Mouse (Mus musculus) bone marrow macrophage, adult 2 months (primary cell): Measurements from ENCODE around the gene Rbm45. TPM values are rescaled to one million over a fixed set of nuclear protein-coding genes. Genes with fewer than 3 reads are reported as not detected.

Source experiments
- H3K27ac ChIP-seq: 2 replicates; pipeline ENCODE4 v1.5.1; 2012; ENCODE audit warnings: low read depth, low read length; ENCODE audit not compliant: insufficient read depth
- H3K4me1 ChIP-seq: 2 replicates; pipeline ENCODE4 v1.6.1; 2012; ENCODE audit warnings: low read length; ENCODE audit not compliant: control insufficient read depth, insufficient read depth
- H3K4me3 ChIP-seq: 2 replicates; pipeline ENCODE4 v1.5.1; 2012; ENCODE audit warnings: mild to moderate bottlenecking, low read length, moderate library complexity; ENCODE audit not compliant: insufficient read depth
- CTCF ChIP-seq: IDR thresholded peaks from 2 replicates; pipeline ENCODE4 v1.5.1; 2012; ENCODE audit warnings: low read depth, mild to moderate bottlenecking, low read length, moderate library complexity
- POLR2A ChIP-seq: IDR thresholded peaks from 2 replicates; pipeline ENCODE4 v1.6.1; 2012; ENCODE audit warnings: mild to moderate bottlenecking, low read depth, low read length, borderline replicate concordance
- polyA plus RNA-seq: library from polyadenylated mRNA; stranded (reverse); fragments of >200 nt; gene quantifications from 2 replicates; pipeline ENCODE4 v1.2.4, GENCODE M21; 2012; ENCODE audit not compliant: missing spikeins, insufficient read depth, insufficient read length

The Rbm45 gene
- polyA plus RNA-seq = 27.0 and 27.8 TPM in 2 replicates

DNA sequence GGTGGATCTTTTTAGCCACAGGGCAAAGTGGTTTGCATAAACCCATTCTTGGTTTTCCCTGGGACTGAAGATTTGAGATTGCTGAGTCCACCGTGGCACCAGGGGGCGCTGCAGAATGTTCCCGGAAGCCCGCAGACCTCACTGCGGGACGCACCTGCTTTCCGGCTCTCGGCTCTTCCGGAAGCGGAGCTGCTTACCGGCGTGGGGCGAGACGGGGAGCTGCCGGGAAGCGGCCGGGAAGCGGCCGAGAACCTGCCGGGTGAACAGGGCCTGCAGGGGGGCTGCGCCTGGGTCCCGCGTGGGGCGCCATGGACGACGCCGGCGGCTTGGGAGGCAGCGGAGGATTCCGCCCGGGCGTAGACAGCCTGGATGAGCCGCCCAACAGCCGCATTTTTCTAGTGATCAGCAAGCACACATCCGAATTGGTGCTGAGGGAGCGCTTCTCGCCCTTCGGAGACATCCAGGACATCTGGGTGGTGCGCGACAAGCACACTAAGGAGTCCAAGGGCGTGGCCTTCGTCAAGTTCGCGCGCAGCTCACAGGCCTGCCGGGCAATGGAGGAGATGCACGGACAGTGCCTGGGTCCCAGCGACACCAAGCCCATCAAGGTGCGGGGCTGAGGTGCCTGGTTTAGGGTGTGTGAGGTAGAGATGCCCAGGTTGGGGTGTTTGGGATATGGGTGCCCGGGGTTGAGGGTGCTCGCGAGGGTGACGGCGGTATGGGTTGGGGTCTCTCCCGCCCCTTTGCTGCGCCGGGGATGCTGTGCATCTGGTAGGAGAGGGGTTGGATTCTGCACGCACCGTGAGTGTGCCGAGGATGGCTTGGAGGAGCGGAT, at the start of gene Rbm45:
Gene Rbm45 (plus strand): TSS at position 164 of the 835 bp plus-strand sequence.
- H3K27ac ChIP-seq = peak within 1 kb of the TSS; percentile 8; the same call in 1 of the 2 replicates
- peak within 1 kb of the TSS; percentile 96 for H3K4me3 ChIP-seq

DNA sequence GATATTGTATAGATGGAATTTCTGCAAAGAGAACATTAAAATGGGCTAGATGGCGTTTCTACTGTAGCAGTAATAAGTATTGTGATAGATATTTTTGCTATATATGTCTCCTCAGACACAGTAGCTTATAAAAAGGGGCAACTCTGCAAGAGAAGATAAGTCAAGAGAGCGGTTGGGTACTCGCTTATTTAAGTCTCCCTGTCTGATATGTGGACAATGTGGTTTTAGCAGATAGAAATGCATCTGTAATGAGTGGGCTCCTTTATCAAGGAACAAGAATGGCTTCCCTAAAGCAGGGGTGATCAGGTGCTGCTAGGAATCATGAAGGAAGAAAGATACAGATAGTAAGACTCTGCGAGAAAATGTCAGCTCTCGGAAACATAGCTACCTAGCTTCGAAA, 49.4 kb upstream of the Rbm45 start:
- no peak overlapping the region for H3K27ac ChIP-seq

More for the DNA sequence above, at the start of gene Rbm45:
- TF ChIP-seq CTCF (peak; percentile 38), POLR2A (no peak)
- H3K4me1 ChIP-seq = peaks cover 17% of the 10 kb centered on the region

DNA sequence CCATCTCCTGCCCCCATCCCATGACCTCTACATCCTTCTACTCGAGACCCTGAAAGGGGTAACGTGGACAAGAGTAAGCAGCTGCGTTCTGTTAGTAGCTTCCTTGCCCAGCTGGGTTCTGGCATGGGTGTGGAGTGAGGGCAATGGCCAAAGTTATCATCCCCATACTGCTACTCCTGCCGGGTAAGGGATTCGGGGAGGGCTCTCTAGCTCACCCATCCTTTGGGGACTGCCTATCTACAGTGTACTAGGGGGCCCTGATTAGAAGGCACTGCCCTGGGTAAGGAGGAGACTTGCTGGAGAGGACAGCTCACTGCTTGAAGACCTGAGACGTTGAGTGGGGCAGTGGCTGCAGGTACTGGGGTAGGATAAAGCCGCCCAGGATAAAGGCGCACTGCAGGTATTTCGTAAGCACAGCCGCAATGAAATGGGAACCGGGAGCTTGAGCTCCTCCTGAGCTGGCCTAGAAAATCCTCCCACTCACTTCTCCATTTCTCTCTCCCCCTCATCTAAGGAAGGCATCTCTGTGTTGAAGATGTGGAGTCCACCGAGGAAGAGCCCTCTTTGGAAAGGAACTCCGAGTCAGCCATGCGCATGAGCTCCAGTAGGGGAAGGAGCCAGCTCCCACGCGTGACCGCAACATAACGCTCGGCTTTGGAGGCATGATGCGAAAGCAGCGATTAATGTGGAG, 46.5 kb upstream of the Rbm45 start:
- no peak for TF ChIP-seq CTCF
- TF ChIP-seq POLR2A = no peak
- no peak overlapping the region for H3K27ac ChIP-seq
- H3K4me3 ChIP-seq = no peak overlapping the region
- H3K4me1 ChIP-seq = no peaks in the 10 kb centered on the region

More for the DNA sequence above, 49.4 kb upstream of the Rbm45 start:
- no peaks in the 10 kb centered on the region for H3K4me1 ChIP-seq
- TF ChIP-seq CTCF = no peak
- no peak overlapping the region for H3K4me3 ChIP-seq

DNA sequence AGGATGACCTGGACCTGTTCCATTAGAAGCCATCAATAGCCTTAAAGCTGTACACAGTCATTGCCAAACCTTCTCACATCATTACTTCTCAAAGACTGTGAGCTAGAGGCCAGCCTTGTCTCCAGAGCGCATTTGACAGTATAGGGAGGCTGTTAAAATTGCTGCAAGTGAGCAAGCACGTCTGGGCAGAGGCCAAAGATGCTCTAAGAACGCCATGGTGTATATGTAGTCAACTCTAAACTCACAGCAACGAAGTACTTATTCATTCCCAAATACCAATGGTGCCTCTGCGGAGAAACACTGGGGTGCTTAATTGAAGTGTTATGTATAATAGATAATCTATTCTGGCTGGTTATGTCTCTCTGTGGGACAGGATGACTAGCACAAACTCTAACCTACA, 45.3 kb upstream of the Rbm45 start:
- no peaks in the 10 kb centered on the region for H3K4me1 ChIP-seq
- H3K27ac ChIP-seq = no peak overlapping the region
- no peak for TF ChIP-seq POLR2A
- no peak for TF ChIP-seq CTCF
- no peak overlapping the region for H3K4me3 ChIP-seq

DNA sequence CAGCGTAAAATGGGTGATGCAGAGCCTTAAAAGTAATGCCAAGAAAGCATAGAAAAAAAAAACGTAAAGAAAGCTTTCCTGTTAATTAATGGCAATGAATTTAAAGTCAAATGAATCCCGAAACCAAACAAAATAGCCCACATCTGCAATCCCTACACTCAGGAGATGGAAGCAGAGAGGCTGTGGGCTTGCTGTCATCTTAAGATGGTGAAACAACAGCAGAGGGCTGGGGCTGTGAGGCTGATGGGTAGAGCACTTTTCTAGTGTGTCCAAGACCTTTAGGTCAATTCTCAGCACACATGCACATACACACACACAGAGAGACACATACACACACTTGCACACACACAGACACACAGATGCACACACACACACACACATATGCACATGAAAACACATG, 43.6 kb upstream of the Rbm45 start:
- Histone ChIP-seq H3K4me3 (no peak overlapping the region), H3K27ac (no peak overlapping the region), H3K4me1 (no peaks in the 10 kb centered on the region)
- TF ChIP-seq CTCF (no peak), POLR2A (no peak)

DNA sequence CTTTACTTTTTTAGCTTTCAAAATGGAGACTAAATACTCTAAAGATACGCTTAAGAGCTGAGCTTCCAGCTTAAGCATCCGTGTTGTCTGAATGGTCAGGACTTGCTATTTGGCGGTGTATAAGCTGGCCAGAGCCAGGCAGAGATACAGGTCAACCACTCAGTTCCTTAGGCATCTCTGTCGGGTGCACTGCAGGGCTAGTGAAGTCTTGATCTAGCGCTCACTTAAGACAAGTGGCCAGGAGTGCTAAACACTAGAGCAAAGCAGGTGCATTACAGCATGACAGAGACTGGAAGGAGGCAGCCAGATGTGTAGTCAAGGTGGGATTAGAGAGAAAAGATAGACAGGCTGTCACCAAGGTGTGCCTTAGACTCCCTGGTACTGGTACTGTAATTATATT, 39.7 kb upstream of the Rbm45 start:
- Histone ChIP-seq H3K4me1 (peaks cover 8% of the 10 kb centered on the region; the same call in 1 of the 2 replicates), H3K27ac (no peak overlapping the region), H3K4me3 (no peak overlapping the region)
- TF ChIP-seq CTCF (no peak), POLR2A (no peak)

DNA sequence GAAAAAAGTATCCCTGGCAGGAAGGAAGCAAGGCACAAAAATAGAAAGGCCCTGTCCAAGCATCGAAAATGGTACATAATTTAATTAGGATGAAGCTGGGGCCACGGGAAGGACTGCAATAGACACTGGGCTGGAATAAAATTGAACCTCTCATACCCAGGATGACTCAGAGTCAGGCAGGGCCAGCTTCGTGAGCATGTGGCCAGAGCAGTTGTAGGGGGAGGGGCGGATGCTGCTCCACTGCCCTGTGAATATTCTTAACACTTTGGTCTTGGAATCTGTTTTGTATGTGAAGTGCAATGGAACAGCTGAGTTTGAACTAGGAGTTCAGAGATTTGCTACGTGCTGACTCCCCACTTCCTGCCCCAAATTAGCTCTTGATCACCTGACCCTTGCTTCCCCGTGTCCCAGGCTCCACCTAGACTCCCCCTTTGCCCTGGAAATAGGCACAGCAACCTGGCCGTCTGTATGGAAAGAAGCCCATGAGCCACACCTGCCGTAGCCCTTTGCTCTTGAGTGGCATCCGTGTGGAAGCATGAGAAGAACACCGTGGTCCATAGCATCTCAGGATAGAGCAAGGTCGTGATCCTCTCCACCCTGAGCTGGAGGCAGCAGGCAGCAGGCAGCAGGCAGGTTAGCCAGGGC, 37.5 kb upstream of the Rbm45 start:
- TF ChIP-seq POLR2A = no peak
- TF ChIP-seq CTCF = no peak
- Histone ChIP-seq H3K27ac (no peak overlapping the region), H3K4me1 (peaks cover 8% of the 10 kb centered on the region; the same call in 1 of the 2 replicates), H3K4me3 (no peak overlapping the region)

DNA sequence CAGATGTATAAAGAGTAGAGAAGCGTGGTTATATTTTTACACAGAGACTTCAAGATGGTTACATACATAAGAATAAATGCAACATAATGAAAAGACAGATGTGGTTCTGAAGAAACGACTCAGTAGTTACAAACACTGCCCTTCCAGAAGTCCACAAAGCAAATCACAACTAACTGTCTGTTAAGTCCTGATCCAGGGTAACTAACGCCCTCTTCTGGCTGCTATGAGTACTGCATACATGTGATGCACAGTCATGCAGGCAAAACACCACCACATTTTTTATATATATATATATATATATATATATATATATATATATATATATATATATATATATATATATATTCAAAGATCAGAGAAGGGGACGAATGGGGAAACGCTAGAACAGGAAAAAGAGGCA, 35.2 kb upstream of the Rbm45 start:
- H3K4me1 ChIP-seq = peaks cover 8% of the 10 kb centered on the region; the same call in 1 of the 2 replicates
- no peak for TF ChIP-seq CTCF
- no peak for TF ChIP-seq POLR2A
- H3K27ac ChIP-seq = no peak overlapping the region
- H3K4me3 ChIP-seq = no peak overlapping the region

DNA sequence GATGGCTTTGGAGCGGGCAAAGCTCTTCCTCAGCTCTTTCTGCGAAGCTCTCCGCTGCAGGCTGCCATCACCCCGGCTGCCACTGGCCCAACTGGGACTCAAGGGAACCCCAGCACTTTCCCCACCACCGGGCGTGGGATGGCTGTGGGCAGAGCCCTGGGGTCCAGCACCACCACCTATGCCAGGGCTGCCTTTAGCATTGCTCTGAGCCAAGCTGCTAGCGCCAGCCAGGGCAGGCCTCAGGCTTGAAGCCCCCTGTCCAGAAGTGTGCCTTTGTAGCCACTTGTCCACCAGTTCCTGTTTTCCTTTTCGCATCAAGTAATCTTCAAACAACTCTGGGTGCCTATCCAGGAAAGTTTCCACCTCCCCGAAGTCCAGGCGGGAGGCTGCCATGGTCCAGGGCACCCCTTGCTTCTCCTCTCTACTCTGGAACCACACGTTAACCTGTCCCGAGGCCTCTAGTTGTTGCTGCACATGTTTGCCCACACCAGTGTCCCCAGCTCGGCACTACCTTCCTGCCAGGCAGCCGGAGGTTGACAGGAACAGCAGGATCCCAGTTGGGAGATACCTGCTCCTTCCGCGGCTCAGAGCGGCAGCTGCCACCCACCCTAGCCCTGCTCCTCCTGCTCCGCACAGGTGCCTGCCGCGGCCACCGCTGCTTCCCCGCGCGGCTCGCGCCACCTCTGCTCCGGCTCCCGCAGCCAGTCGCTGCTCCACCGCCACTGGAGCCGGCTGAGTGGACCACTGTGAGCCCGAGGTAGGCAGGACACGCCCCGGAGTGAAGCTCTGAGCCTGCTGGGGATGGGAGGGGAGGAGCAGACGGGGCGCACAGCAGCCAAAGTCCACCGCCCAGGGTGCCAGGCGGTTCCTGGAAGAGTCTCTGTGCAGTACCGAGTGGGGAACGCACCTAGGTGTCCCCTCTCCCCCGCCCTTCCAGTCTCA, 31.3 kb upstream of the Rbm45 start, which contains the start of gene Pde11a:
Gene Pde11a (minus strand): TSS at position 560 of the 942 bp plus-strand sequence.
- H3K27ac ChIP-seq = no peak within 1 kb of the TSS
- no peaks in the 10 kb centered on the region for H3K4me1 ChIP-seq
- TF ChIP-seq CTCF (no peak), POLR2A (no peak)
- peak within 1 kb of the TSS; percentile 45 for H3K4me3 ChIP-seq
